In genomic region chr12:99964301-99965202, GRCm38 (mm10) we compare ENCODE assay signal across 8 mouse cellular contexts. TPM values are rescaled to one million over a fixed set of nuclear protein-coding genes. Genes with fewer than 3 reads are reported as not detected.
DNase-seq lines count a peak whose midpoint lies in the region; ATAC-seq and TF ChIP-seq lines count a peak whose summit lies in the region.

Gene Kcnk13, plus strand, starts transcription at chr12:99964499.

- intact Hi-C loops in heart, adult 2 months (cut with DNase I), result loop anchor here (2.0 to 5.0 kb wide), 3 partner anchors 62 to 880 kb away; no protein-coding TSS in a partner anchor

- H3K9ac ChIP-seq in heart, adult 2 months (ENCODE audit: low read depth, low read length), result peak within 1 kb of the TSS; percentile 12
- peak within 1 kb of the TSS; percentile 59 for H3K9ac ChIP-seq in limb, embryonic 13.5 days
- peak within 1 kb of the TSS; percentile 54 for H3K9ac ChIP-seq in midbrain, embryonic 14.5 days (replicated peaks; ENCODE audit: low read length)

- H3K27ac ChIP-seq in embryonic facial prominence, embryonic 10.5 days (replicated peaks), result no peak within 1 kb of the TSS; the same call in 1 of the 2 replicates
- no peak within 1 kb of the TSS for H3K27ac ChIP-seq in heart, adult 2 months
- H3K27ac ChIP-seq in kidney, adult 2 months (ENCODE audit: insufficient read depth, low read depth, low read length), result no peak within 1 kb of the TSS
- no peak within 1 kb of the TSS for H3K27ac ChIP-seq in limb, embryonic 13.5 days
- H3K27ac ChIP-seq in midbrain, embryonic 14.5 days (replicated peaks; ENCODE audit: low read depth, low read length), result no peak within 1 kb of the TSS

- peak; percentile 84 for TF ChIP-seq CTCF in heart, adult 2 months (IDR thresholded peaks at IDR 0.05)
- peak; percentile 88 for TF ChIP-seq CTCF in kidney, adult 2 months (conservative IDR thresholded peaks at IDR 0.05; ENCODE audit: insufficient read depth, insufficient read length, low read depth, low read length)

- H3K36me3 ChIP-seq in embryonic facial prominence, embryonic 10.5 days (replicated peaks), result no peaks in the 10 kb centered on the region
- no peaks in the 10 kb centered on the region for H3K36me3 ChIP-seq in heart, adult 2 months (ENCODE audit: control insufficient read depth, insufficient read depth, low read length)
- no peaks in the 10 kb centered on the region for H3K36me3 ChIP-seq in kidney, adult 2 months (ENCODE audit: control insufficient read depth, insufficient read depth, low read length)
- H3K36me3 ChIP-seq in limb, embryonic 13.5 days, result no peaks in the 10 kb centered on the region
- no peaks in the 10 kb centered on the region for H3K36me3 ChIP-seq in midbrain, embryonic 14.5 days (ENCODE audit: control insufficient read depth, insufficient read depth, low read length)

- 2% methylated on average over 39 of the region's 39 CpGs for WGBS in embryonic facial prominence, embryonic 10.5 days
- WGBS in heart, adult 2 months, result 1% methylated on average over 39 of the region's 39 CpGs
- WGBS in kidney, adult 2 months, result 2% methylated on average over 39 of the region's 39 CpGs
- 2% methylated on average over 39 of the region's 39 CpGs for WGBS in limb, embryonic 13.5 days
- WGBS in midbrain, embryonic 14.5 days, result under 1% methylated on average over 39 of the region's 39 CpGs

- TF ChIP-seq EP300 in heart, adult 2 months (IDR thresholded peaks at IDR 0.05; ENCODE audit: insufficient read depth, low read depth, low read length), result 0 out of 2 replicates have a peak, but pooled peaks have one; percentile 68

- H3K27me3 ChIP-seq in embryonic facial prominence, embryonic 10.5 days (replicated peaks; ENCODE audit: low read depth, poor library complexity, severe bottlenecking), result peaks cover 86% of the 10 kb centered on the region
- peaks cover 12% of the 10 kb centered on the region for H3K27me3 ChIP-seq in heart, adult 2 months (ENCODE audit: control insufficient read depth, insufficient read depth, low read length)
- H3K27me3 ChIP-seq in kidney, adult 2 months (replicated peaks; ENCODE audit: control insufficient read depth, insufficient read depth, low read length), result no peaks in the 10 kb centered on the region; the same call in 1 of the 2 replicates
- peaks cover 86% of the 10 kb centered on the region for H3K27me3 ChIP-seq in limb, embryonic 13.5 days
- H3K27me3 ChIP-seq in midbrain, embryonic 14.5 days (ENCODE audit: control insufficient read depth, insufficient read depth, low read length), result peaks cover 60% of the 10 kb centered on the region

- peak within 1 kb of the TSS; percentile 64 for H3K4me3 ChIP-seq in embryonic facial prominence, embryonic 10.5 days
- H3K4me3 ChIP-seq in heart, adult 2 months, result peak within 1 kb of the TSS; percentile 58
- peak within 1 kb of the TSS; percentile 38 for H3K4me3 ChIP-seq in kidney, adult 2 months (ENCODE audit: insufficient read depth, low read depth, low read length)
- peak within 1 kb of the TSS; percentile 54 for H3K4me3 ChIP-seq in limb, embryonic 13.5 days
- peak within 1 kb of the TSS; percentile 52 for H3K4me3 ChIP-seq in midbrain, embryonic 14.5 days (replicated peaks; ENCODE audit: low read depth, low read length)

- peak; percentile 61 for DNase-seq in urinary bladder, postnatal 14 days (ENCODE audit: low spot score)
- DNase-seq in urinary bladder, postnatal 10 days (ENCODE audit: low spot score), result no peak
- DNase-seq in embryonic facial prominence, embryonic 10.5 days (ENCODE audit: low spot score), result peak; percentile 79
- peak; percentile 72 to 75 for DNase-seq in heart, adult 2 months
- DNase-seq in kidney, adult 2 months, result peak; percentile 79
- peak; percentile 87 for DNase-seq in midbrain, embryonic 14.5 days
- DNase-seq in spleen, postnatal 10 days (ENCODE audit: low spot score in 2 of 2), result peak; percentile 40 to 72

- no peaks in the 10 kb centered on the region for H3K79me2 ChIP-seq in heart, adult 2 months (replicated peaks; ENCODE audit: control insufficient read depth, insufficient read depth, low read length)

- no peak for TF ChIP-seq POLR2A in heart, adult 2 months (IDR thresholded peaks at IDR 0.05; ENCODE audit: insufficient read depth, low read depth, low read length)
- TF ChIP-seq POLR2A in kidney, adult 2 months (IDR thresholded peaks at IDR 0.05; ENCODE audit: low read depth, low read length), result no peak

- peak within 1 kb of the TSS; percentile 96 for H3K4me2 ChIP-seq in limb, embryonic 13.5 days (replicated peaks)
- peak within 1 kb of the TSS; percentile 95 for H3K4me2 ChIP-seq in midbrain, embryonic 14.5 days (ENCODE audit: low read length)

- H3K4me1 ChIP-seq in embryonic facial prominence, embryonic 10.5 days, result peaks cover 37% of the 10 kb centered on the region
- H3K4me1 ChIP-seq in heart, adult 2 months (ENCODE audit: control insufficient read depth, insufficient read depth, low read length), result no peaks in the 10 kb centered on the region
- 0 out of 2 replicates have a peak, but pooled peaks cover 4% of the 10 kb centered on the region for H3K4me1 ChIP-seq in kidney, adult 2 months (ENCODE audit: control insufficient read depth, insufficient read depth, low read length)
- H3K4me1 ChIP-seq in limb, embryonic 13.5 days, result peaks cover 32% of the 10 kb centered on the region
- peaks cover 17% of the 10 kb centered on the region for H3K4me1 ChIP-seq in midbrain, embryonic 14.5 days (ENCODE audit: control insufficient read depth, insufficient read depth, low read length)

- no peaks in the 10 kb centered on the region for H3K9me3 ChIP-seq in embryonic facial prominence, embryonic 10.5 days
- no peaks in the 10 kb centered on the region for H3K9me3 ChIP-seq in limb, embryonic 13.5 days
- no peaks in the 10 kb centered on the region for H3K9me3 ChIP-seq in midbrain, embryonic 14.5 days (ENCODE audit: control insufficient read depth, low read length)

- peak; percentile 64 for ATAC-seq in limb, embryonic 13.5 days (ENCODE audit: low FRiP score, low read depth)
- ATAC-seq in midbrain, embryonic 14.5 days (ENCODE audit: low FRiP score, low TSS enrichment), result peak; percentile 56; the same call in 1 of the 2 replicates

RNA-seq across cellular contexts. Expression of gene Kcnk13, which starts in this region (rescaled TPM):
- 0.09 and 0.16 TPM in 2 replicates for polyA plus RNA-seq in embryonic facial prominence, embryonic 10.5 days (2016; fragmentation: Nextera tagmentation; extraction: Ambion mirVana)
- under 1 TPM; 0.31 to 0.39 TPM for total RNA-seq in heart, adult 2 months (2021)
- polyA plus RNA-seq in heart, adult 2 months (2012; rRNA removed), result 0.35 TPM in 2 replicates
- polyA plus RNA-seq in kidney, adult 2 months (2012; rRNA removed), result 0.07 and 0.50 TPM in 2 replicates
- 2.4 and 2.7 TPM in 2 replicates for polyA plus RNA-seq in limb, embryonic 13.5 days (2015; fragmentation: Nextera tagmentation; extraction: Ambion mirVana)
- polyA plus RNA-seq in midbrain, embryonic 14.5 days (2014; fragmentation: Nextera tagmentation; extraction: Ambion mirVana), result 0.24 and 0.79 TPM in 2 replicates

Comparison
In these comparisons a context has a peak if more than half of its experiments do, and no peak if none do; other contexts are left out.
1. Peak in DNase-seq and H3K4me3 ChIP-seq in embryonic facial prominence, embryonic 10.5 days; RNA of the gene not detected or under 1 TPM.
2. Peak in DNase-seq, H3K4me3 ChIP-seq and H3K9ac ChIP-seq in heart, adult 2 months; RNA of the gene not detected or under 1 TPM.
3. Peak in DNase-seq and H3K4me3 ChIP-seq in kidney, adult 2 months; RNA of the gene not detected or under 1 TPM.
4. Peak in DNase-seq, ATAC-seq, H3K4me3 ChIP-seq, H3K9ac ChIP-seq and H3K4me2 ChIP-seq in midbrain, embryonic 14.5 days; RNA of the gene not detected or under 1 TPM.